Mouse (Mus musculus) stomach, embryonic 15.5 days (tissue): ENCODE data around the gene Ano6. TPM values are rescaled to one million over a fixed set of nuclear protein-coding genes. Genes with fewer than 3 reads are reported as not detected.
A peak's percentile ranks its signal among the peaks of the same experiment; 100 is the strongest.

Experiments
- ATAC-seq: fragments of 200-750 bp; cut with Nextera tagmentation; 2 replicates; pipeline ENCODE4 v1.8.0; 2017; ENCODE audit warnings: low read depth, moderate number of reproducible peaks, moderate TSS enrichment; ENCODE audit not compliant: insufficient read depth, low FRiP score
- H3K27ac ChIP-seq: fragments of 300-500 bp; sonication (generic); 2 replicates; pipeline ENCODE4 v1.5.1; 2015; ENCODE audit warnings: mild to moderate bottlenecking, inconsistent platforms
- H3K27me3 ChIP-seq: fragments of 300-500 bp; sonication (generic); replicated peaks from 2 replicates; pipeline ENCODE4 v1.6.1; 2015; ENCODE audit warnings: inconsistent platforms
- H3K36me3 ChIP-seq: fragments of 300-500 bp; sonication (generic); 2 replicates; pipeline ENCODE4 v1.6.1; 2015; ENCODE audit warnings: inconsistent platforms
- H3K4me1 ChIP-seq: fragments of 300-500 bp; sonication (generic); 2 replicates; pipeline ENCODE4 v1.6.1; 2015; ENCODE audit warnings: inconsistent platforms
- H3K4me2 ChIP-seq: fragments of 300-500 bp; sonication (generic); 2 replicates; pipeline ENCODE4 v1.6.1; 2015; ENCODE audit warnings: mild to moderate bottlenecking, inconsistent platforms
- H3K4me3 ChIP-seq: fragments of 300-500 bp; sonication (generic); replicated peaks from 2 replicates; pipeline ENCODE4 v1.5.1; 2015; ENCODE audit warnings: inconsistent platforms
- H3K9ac ChIP-seq: fragments of 300-500 bp; sonication (generic); 2 replicates; pipeline ENCODE4 v1.6.1; 2015; ENCODE audit warnings: inconsistent platforms
- H3K9me3 ChIP-seq: fragments of 300-500 bp; sonication (generic); 2 replicates; pipeline ENCODE4 v1.6.1; 2016; ENCODE audit warnings: inconsistent platforms
- WGBS: fragments of 180-500 bp; shearing (Covaris S2); methylation state at CpG from one replicate; pipeline ENCODE4 v1.1.7; 2015; 5-methylcytosine and 5-hydroxymethylcytosine counted together
- polyA plus RNA-seq: library from polyadenylated mRNA; unstranded; fragments of >200 nt; fragmentation: Nextera tagmentation; extraction: Ambion mirVana; gene quantifications from 2 replicates; pipeline ENCODE4 v1.2.1, GENCODE M21; 2015

Gene Ano6
- polyA plus RNA-seq, 1 experiment from 2014 or later: 37.8 TPM

DNA sequence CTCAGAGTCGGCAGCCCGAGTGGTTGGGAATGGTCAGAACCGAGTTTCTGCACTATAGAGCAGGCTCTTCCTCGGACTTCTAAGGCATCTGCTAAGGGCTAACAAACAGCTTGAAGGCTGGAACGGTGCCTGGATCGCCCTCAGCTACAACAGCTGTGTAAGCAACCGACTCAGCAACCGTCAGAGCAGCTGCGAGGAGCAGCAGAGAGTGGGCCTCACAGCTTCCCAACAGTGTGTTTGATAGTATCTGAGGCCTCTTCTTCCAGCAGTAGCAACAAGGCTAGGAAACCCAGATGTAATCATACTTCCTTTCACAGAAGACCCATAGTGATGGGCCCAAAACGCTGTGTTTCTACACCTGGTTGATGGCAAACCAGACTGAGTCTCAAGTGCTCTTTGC is 33.5 kb upstream of the Ano6 start:
- no peaks in the 10 kb centered on the region for H3K27me3 ChIP-seq
- no peak overlapping the region for H3K4me2 ChIP-seq
- H3K36me3 ChIP-seq: no peaks in the 10 kb centered on the region
- no peaks in the 10 kb centered on the region for H3K4me1 ChIP-seq
- H3K27ac ChIP-seq: peak overlapping the region; percentile 57; the same call in 1 of the 2 replicates
- WGBS: 20% methylated on average over 10 of the region's 10 CpGs
- H3K9ac ChIP-seq: no peak overlapping the region
- ATAC-seq: peak; percentile 81
- no peak overlapping the region for H3K4me3 ChIP-seq
- no peaks in the 10 kb centered on the region for H3K9me3 ChIP-seq

DNA sequence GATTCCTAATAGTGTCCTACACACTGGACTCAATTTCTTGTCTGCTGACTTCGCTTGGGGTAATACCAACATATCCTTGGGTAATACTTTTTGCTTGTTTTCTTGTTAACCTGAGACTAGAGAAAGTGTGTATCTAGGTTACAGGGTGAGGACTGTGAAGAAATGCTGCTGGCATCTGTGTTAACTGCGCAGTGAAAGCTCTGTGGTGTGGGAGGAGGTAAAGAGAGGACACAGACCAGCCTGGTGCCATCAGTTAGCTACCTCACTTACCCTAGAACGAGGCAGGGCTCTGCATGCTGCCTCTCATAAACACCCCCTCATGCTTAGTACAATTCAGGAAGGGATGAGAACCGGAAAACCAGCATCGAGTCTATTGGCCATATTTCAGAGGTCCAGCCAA is 32.6 kb upstream of the Ano6 start:
- H3K4me2 ChIP-seq: no peak overlapping the region
- no peak for ATAC-seq
- H3K9me3 ChIP-seq: no peaks in the 10 kb centered on the region
- H3K9ac ChIP-seq: no peak overlapping the region
- no peak overlapping the region for H3K27ac ChIP-seq
- H3K4me3 ChIP-seq: no peak overlapping the region
- WGBS: 83% methylated on average over 5 of the region's 5 CpGs
- H3K27me3 ChIP-seq: no peaks in the 10 kb centered on the region
- H3K36me3 ChIP-seq: no peaks in the 10 kb centered on the region
- no peaks in the 10 kb centered on the region for H3K4me1 ChIP-seq

DNA sequence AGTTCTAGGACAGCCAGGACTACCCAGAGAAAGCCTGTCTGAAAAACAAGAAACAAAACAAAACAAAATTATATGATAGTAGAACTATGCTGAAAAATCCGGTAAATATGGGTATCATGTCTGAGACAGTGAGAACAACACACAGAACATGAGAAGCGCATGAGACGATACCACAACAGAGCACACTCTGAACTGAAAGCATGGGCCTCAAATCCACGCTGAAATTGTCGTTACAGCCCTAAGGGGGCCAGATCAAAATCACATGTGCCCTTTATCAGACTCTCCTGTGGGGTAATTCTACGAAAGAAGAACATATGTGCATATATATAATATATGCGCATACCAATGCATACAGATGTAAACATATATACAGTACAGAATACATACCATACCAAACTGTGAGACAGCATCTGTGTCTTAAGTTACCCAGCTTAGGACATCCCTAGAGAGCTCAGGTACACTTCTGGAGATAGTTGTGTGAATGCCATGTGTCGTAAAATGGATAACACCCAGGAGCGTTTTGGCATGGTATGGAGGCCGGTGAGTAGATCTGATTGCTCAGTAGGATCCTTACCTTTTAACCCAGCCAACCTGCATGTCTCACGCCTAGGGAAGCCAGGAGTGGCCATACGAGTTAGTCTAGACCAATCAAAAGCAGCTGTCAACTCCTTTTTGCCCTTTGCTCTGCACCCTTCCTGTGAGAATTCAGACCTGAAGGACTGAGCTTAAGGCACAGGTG is 31.8 kb upstream of the Ano6 start:
- Histone ChIP-seq H3K27me3 (no peaks in the 10 kb centered on the region), H3K27ac (no peak overlapping the region), H3K4me3 (no peak overlapping the region), H3K9me3 (no peaks in the 10 kb centered on the region), H3K4me1 (no peaks in the 10 kb centered on the region), H3K9ac (no peak overlapping the region), H3K4me2 (no peak overlapping the region), H3K36me3 (no peaks in the 10 kb centered on the region)
- 82% methylated on average over 12 of the region's 12 CpGs for WGBS
- ATAC-seq: no peak

DNA sequence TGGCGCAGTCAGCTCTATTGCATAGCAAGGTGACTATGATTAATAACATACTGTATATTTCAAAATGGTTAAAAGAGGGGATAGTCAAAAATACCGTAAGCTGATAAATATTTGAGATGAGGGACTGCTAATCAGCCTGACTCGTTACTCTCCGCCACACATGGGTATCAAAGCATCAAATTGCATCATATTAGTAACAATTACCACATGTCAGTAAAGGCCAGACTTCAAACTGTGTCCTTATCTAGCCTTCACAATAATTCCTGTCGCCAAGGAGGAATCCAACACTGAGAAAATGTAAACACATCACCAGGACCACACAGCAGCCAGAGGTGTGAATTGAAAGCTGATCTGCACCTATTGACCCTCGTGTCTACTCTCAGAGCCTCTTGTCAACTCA is 30.8 kb upstream of the Ano6 start:
- Histone ChIP-seq H3K4me3 (no peak overlapping the region), H3K4me1 (no peaks in the 10 kb centered on the region), H3K27me3 (no peaks in the 10 kb centered on the region), H3K9me3 (no peaks in the 10 kb centered on the region), H3K36me3 (no peaks in the 10 kb centered on the region), H3K4me2 (no peak overlapping the region), H3K27ac (no peak overlapping the region), H3K9ac (no peak overlapping the region)
- WGBS: 47% methylated on average over 6 of the region's 6 CpGs
- ATAC-seq: no peak

DNA sequence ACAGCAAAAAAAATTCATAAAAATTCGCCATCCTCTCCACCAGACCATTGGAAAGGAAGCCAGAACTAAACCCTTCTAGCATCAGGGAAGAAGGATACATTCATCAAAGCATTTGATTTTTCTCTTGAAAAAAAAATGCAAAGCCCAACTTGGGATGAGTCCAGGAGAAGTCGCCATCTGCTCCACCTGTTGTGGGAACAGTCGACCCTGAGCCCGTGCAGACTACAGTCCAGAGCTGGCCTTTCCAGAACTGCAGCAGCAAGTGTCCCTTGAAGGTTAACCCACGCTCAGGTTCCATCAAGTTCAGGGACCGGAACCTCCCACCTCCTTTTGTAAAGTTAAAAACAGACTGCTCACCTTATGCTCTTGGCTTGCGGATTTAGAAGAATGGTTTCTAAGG is 29.2 kb upstream of the Ano6 start:
- no peak for ATAC-seq
- Histone ChIP-seq H3K36me3 (no peaks in the 10 kb centered on the region), H3K9me3 (no peaks in the 10 kb centered on the region), H3K9ac (no peak overlapping the region), H3K4me3 (no peak overlapping the region), H3K27me3 (no peaks in the 10 kb centered on the region), H3K27ac (no peak overlapping the region), H3K4me2 (no peak overlapping the region), H3K4me1 (no peaks in the 10 kb centered on the region)
- WGBS: 70% methylated on average over 7 of the region's 7 CpGs

DNA sequence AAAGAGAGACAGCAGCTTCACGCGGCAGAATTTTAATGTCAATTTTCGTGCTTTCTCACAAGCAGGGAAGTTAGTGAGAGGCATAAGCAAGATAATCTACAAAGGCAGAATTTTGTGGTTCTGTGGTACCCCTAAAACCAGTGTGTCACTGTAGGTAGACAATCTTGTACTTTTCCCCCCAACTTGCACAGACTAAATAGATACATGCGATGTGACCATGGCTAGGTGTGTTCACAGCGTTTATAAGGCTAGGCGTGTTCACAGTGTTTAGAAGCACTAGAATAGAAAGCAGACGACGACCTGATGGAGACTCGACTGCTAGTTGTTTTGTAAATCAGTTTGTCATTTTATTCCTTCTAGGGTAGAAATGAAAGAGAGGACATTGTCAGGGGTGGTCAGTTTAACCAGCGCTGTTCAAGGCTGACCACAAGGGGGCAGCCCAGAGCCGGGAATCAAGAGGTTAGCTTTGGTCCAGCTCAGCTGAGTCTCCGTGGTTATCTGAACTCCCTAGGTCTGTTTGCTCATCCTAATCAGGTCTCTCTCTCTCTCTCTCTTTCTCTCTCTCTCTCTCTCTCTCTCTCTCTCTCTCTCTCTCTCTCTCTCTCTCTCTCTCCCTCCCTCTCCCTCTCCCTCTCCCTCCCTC is 27.9 kb upstream of the Ano6 start:
- no peak overlapping the region for H3K4me2 ChIP-seq
- H3K4me3 ChIP-seq: no peak overlapping the region
- peak; percentile 78; the same call in 1 of the 2 replicates for ATAC-seq
- H3K9ac ChIP-seq: no peak overlapping the region
- no peaks in the 10 kb centered on the region for H3K36me3 ChIP-seq
- H3K4me1 ChIP-seq: no peaks in the 10 kb centered on the region
- H3K27me3 ChIP-seq: no peaks in the 10 kb centered on the region
- no peak overlapping the region for H3K27ac ChIP-seq
- 38% methylated on average over 12 of the region's 12 CpGs for WGBS
- H3K9me3 ChIP-seq: no peaks in the 10 kb centered on the region

DNA sequence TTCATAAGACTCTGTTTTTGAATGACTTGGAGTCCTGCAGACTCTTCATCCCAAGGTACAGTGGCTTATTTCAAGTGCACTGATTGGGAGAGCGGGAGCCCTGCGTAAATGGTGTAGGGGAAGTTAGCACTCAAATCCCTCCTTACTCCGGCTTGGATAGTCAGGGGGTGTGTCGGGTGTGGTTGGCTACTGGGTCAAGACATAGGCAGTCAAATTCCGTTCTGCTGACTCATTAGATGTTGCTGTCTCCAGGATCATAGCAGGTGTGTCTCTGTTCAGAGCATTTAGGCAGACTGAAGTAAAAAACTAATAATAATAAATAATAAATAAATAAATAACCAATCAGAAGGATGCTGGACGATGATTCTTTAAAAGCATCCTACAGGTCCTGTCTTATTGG is 27.2 kb upstream of the Ano6 start:
- H3K9me3 ChIP-seq: no peaks in the 10 kb centered on the region
- no peak overlapping the region for H3K9ac ChIP-seq
- 40% methylated on average over 6 of the region's 6 CpGs for WGBS
- ATAC-seq: no peak
- no peaks in the 10 kb centered on the region for H3K4me1 ChIP-seq
- H3K27ac ChIP-seq: no peak overlapping the region
- H3K36me3 ChIP-seq: no peaks in the 10 kb centered on the region
- H3K4me3 ChIP-seq: no peak overlapping the region
- H3K27me3 ChIP-seq: no peaks in the 10 kb centered on the region
- no peak overlapping the region for H3K4me2 ChIP-seq

DNA sequence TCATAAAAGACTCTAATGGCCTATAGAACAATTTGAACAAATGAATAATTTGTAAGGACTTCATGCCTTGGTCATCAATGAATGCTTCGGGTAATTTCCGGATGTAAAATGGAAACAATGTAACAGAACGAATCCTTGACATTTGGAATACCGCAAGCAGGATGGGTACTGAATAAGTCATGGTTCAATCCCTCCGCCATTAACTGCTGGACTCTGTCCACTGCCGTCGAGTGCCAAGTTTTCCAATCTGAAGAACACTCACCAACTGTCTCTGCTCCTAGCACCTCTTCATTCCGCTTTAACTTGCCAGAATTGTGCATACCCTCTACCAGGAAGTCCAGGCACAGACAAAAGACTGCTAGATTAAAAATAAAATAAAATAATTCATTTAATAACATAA is 25.4 kb upstream of the Ano6 start:
- Histone ChIP-seq H3K4me1 (no peaks in the 10 kb centered on the region), H3K27ac (no peak overlapping the region), H3K4me2 (no peak overlapping the region), H3K9me3 (no peaks in the 10 kb centered on the region), H3K27me3 (no peaks in the 10 kb centered on the region), H3K9ac (no peak overlapping the region), H3K36me3 (no peaks in the 10 kb centered on the region), H3K4me3 (no peak overlapping the region)
- no peak for ATAC-seq
- WGBS: 91% methylated on average over 8 of the region's 8 CpGs

DNA sequence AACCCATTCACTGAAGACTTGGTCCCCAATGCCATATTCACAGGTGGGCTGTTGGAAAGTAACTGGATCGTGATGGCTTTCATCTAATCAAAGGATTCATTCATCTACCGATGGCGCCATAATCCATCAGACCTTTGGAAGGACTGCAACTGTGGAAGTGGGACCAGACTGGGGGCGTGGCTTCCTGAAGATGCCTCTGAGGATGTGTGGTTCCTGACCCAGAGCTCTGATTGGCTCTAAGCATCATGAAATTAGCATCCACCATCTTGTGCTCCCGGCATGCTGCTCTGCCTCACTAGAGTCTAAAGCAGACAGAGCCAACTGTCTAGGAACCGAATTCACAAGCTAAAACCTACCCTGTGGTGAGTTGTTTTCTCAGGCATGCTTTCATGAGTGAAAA is 24.7 kb upstream of the Ano6 start:
- H3K27ac ChIP-seq: no peak overlapping the region
- H3K4me2 ChIP-seq: no peak overlapping the region
- no peaks in the 10 kb centered on the region for H3K36me3 ChIP-seq
- H3K9ac ChIP-seq: no peak overlapping the region
- ATAC-seq: no peak
- WGBS: 85% methylated on average over 6 of the region's 6 CpGs
- no peaks in the 10 kb centered on the region for H3K9me3 ChIP-seq
- H3K4me1 ChIP-seq: no peaks in the 10 kb centered on the region
- H3K4me3 ChIP-seq: no peak overlapping the region
- H3K27me3 ChIP-seq: no peaks in the 10 kb centered on the region

DNA sequence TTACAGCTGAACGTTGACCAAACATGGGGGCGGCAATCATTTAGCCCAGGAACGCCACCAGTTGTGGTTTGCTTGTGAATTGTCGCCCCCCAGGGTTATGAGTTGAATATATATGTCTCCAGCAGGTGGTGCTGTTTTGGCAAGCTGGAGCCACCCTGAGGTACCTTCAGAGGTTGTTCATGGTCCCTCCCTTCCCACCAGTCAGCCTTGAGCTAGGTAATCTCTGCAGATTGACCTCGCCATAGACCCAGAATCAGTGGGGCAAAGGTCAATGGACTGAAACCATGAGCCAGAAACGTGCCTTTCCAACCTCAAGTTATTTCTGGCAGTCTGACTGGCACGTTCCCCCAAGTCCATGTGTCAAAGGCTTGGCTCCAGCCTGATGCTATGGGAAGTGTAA is 22.8 kb upstream of the Ano6 start:
- H3K4me1 ChIP-seq: no peaks in the 10 kb centered on the region
- no peaks in the 10 kb centered on the region for H3K9me3 ChIP-seq
- ATAC-seq: no peak
- H3K36me3 ChIP-seq: no peaks in the 10 kb centered on the region
- 68% methylated on average over 7 of the region's 7 CpGs for WGBS
- no peak overlapping the region for H3K4me2 ChIP-seq
- H3K27me3 ChIP-seq: no peaks in the 10 kb centered on the region
- no peak overlapping the region for H3K4me3 ChIP-seq
- no peak overlapping the region for H3K9ac ChIP-seq
- no peak overlapping the region for H3K27ac ChIP-seq

DNA sequence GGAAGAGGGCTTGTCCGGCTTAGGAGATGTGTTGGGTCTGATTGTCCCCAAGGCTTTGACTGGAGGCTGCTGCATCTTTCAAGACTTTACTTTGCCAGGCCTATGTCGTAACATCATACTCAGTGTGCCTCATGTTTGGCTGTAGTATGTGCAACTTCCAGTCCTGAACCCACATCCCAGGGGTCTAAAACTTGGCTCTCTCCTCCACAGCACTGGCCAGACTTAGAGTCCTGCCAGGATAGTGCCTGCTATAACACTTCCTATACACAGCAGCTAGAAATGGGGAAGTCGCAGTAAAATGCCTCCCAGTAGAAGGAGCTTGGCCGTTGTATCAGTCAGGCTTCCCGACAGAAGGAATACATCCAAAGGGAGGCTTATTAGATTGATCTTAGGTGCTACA is 21.9 kb upstream of the Ano6 start:
- no peaks in the 10 kb centered on the region for H3K9me3 ChIP-seq
- H3K27ac ChIP-seq: no peak overlapping the region
- no peak overlapping the region for H3K4me2 ChIP-seq
- no peaks in the 10 kb centered on the region for H3K27me3 ChIP-seq
- WGBS: 82% methylated on average over 5 of the region's 5 CpGs
- H3K4me1 ChIP-seq: no peaks in the 10 kb centered on the region
- H3K36me3 ChIP-seq: no peaks in the 10 kb centered on the region
- no peak for ATAC-seq
- H3K4me3 ChIP-seq: no peak overlapping the region
- H3K9ac ChIP-seq: no peak overlapping the region

DNA sequence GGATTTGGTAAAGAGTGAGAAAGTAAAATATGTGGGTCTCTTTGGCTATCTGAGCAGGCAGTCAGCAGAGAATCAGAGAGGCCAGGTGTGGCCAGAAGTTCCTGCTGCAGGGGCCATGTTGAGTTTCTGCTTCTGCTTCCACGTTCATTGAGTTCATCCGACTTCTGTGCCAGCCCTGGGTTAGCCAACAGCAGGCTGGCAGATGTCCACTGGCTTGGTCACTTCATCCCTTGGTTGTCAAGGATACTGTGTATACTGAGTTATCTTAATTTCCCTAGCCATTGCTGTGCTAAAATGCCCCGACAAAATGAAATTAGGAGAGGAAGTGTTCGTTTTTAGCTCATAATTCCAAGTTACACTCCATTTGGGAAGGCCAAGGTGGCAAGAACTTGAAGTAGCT is 21.1 kb upstream of the Ano6 start:
- H3K27ac ChIP-seq: no peak overlapping the region
- no peak overlapping the region for H3K9ac ChIP-seq
- ATAC-seq: no peak
- WGBS: 75% methylated on average over 4 of the region's 4 CpGs
- no peak overlapping the region for H3K4me2 ChIP-seq
- no peaks in the 10 kb centered on the region for H3K27me3 ChIP-seq
- H3K4me1 ChIP-seq: no peaks in the 10 kb centered on the region
- H3K9me3 ChIP-seq: no peaks in the 10 kb centered on the region
- H3K36me3 ChIP-seq: no peaks in the 10 kb centered on the region
- H3K4me3 ChIP-seq: no peak overlapping the region
